Mouse (Mus musculus): Measurements from ENCODE around the gene Cacna1c. TPM values are rescaled to one million over a fixed set of nuclear protein-coding genes. Genes with fewer than 3 reads are reported as not detected.
A peak's percentile ranks its signal among the peaks of the same experiment; 100 is the strongest.

The Cacna1c gene
- polyA plus RNA-seq, 1 experiment from 2014 or later = 0.64 TPM

DNA sequence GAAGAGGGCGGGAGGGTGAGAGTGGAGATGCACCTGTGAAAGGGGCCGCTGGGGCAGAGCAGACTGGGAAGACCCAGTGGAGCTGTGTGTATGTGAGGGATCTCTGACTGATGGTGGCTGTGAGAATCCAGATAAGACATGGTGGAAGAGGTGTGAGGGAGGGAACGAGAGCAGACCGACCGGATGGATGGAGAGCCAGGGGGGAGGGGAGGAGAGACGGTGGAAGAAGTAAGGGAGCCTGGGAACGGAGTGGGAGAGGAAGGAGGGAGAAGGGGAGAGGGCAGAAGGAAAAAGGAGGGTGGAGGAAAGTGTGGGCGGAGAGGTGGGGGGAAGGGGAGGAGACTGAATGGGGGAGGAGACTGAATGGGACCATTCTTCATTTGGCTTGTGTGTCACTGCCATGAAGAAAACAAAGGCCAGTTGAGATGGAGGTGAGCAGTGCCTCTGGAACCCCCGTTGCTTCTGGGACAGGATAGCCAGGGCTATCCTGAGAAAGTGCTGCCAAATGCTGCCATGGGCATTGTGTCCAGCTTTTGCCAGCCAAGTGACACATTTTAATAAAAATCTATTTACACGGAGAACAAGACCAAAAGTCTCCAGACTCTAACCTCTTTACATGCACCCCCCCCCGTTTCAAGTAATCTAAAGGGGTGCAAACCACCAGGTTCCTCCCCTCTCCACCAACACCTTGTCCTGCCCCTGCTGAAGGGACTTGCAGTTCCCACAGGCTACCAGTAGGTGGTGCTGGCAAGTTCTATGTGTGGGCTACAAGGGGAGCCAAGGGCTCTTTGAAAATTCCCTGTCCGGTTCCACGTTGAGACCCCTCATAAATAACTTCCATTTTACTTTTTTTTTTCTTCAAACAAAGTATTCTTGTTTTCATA lies 273.6 kb downstream of the Cacna1c start:
- Histone ChIP-seq H3K9ac (no peak overlapping the region), H3K4me3 (no peak overlapping the region), H3K27ac (no peak overlapping the region), H3K4me2 (peak overlapping the region; percentile 10; the same call in 1 of the 2 replicates), H3K4me1 (peaks cover 6% of the 10 kb centered on the region), H3K27me3 (replicated peaks) (peaks cover 31% of the 10 kb centered on the region; the same call in 1 of the 2 replicates), H3K9me3 (replicated peaks) (no peaks in the 10 kb centered on the region), H3K36me3 (no peaks in the 10 kb centered on the region)
- WGBS (ENCODE audit: insufficient replicate concordance) = 20% methylated on average over 13 of the region's 13 CpGs
- 0 out of 2 replicates have a peak, but pooled peaks have one; percentile 30 for ATAC-seq

DNA sequence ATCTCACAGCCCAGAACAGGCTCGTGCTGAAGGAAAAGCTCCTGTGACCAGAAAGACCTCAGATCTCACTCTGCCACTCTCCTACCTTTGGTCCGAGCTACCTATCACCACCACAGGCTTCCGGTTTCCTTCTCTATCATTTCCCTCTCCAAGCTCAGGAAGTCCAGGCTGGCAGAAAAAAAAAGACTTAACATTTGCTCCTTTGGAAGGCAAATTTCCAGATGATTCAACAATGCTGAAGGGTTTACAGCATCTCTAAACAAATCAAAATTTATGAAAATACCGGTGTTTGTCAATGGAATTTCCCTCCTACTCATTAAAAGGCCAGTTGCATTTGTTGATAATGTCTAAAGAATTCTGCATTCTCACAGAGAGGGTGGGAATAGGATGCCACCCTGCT lies 288.0 kb downstream of the Cacna1c start:
- WGBS (ENCODE audit: insufficient replicate concordance) = 50% methylated on average over 4 of the region's 4 CpGs
- Histone ChIP-seq H3K27ac (no peak overlapping the region), H3K4me2 (no peak overlapping the region), H3K36me3 (no peaks in the 10 kb centered on the region), H3K9me3 (replicated peaks) (no peaks in the 10 kb centered on the region), H3K4me1 (no peaks in the 10 kb centered on the region), H3K27me3 (replicated peaks) (no peaks in the 10 kb centered on the region), H3K4me3 (no peak overlapping the region), H3K9ac (no peak overlapping the region)
- ATAC-seq = no peak

DNA sequence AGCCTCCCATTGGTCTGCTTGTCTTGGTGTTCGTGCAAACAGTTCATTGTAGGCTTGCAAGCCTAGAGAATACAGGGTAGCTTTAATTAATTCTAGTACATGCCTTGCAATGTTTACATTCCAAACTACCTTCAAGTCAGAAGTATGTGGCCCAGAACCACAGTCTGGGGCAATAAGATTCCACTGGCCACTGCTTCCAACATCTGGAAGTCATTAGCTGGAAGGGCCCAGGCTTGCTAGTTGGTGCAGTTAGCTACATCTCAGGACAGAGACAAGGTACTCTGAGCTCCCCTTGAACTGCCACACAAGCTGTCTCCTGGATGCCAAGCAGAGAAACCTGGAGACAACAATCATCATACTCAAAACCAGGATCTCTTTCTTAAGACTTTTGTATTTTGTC lies 288.5 kb downstream of the Cacna1c start:
- Histone ChIP-seq H3K9me3 (replicated peaks) (no peaks in the 10 kb centered on the region), H3K27me3 (replicated peaks) (no peaks in the 10 kb centered on the region), H3K4me2 (no peak overlapping the region), H3K4me3 (no peak overlapping the region), H3K4me1 (no peaks in the 10 kb centered on the region), H3K36me3 (no peaks in the 10 kb centered on the region), H3K27ac (no peak overlapping the region), H3K9ac (no peak overlapping the region)
- no peak for ATAC-seq
- WGBS (ENCODE audit: insufficient replicate concordance) = 15% methylated on average over 1 of the region's 1 CpGs

- no peaks in the 10 kb centered on the region for H3K4me1 ChIP-seq
- H3K9me3 ChIP-seq (replicated peaks) = no peaks in the 10 kb centered on the region
- H3K36me3 ChIP-seq = no peaks in the 10 kb centered on the region
- H3K4me3 ChIP-seq = no peak overlapping the region
- H3K9ac ChIP-seq = no peak overlapping the region
- no peak overlapping the region for H3K27ac ChIP-seq
- no peak overlapping the region for H3K4me2 ChIP-seq
- WGBS (ENCODE audit: insufficient replicate concordance) = 73% methylated on average over 5 of the region's 5 CpGs
- H3K27me3 ChIP-seq (replicated peaks) = no peaks in the 10 kb centered on the region
- no peak for ATAC-seq
These were observed 289.3 kb downstream of the Cacna1c start for GRCm38 (mm10) chr6:118906878-118907277.

DNA sequence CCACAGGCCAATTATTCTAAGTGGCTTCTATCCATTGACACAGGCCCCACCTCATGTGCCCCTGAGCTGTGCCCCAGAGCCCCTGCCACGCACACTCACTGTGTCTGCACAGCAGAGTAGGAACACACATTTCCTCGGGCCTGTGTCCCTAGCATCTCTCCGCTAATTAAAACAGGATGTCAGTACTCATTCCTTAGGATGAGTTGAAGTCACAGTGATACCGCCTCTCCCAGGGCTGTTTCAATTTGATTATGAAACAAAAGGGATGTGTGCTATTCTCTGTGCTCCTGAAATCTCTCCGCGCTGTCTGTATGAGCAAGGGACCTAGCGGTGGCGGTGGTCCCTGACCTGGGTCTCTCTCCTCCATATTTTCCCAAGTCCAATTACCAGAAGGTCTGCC lies 296.5 kb downstream of the Cacna1c start:
- H3K9ac ChIP-seq = no peak overlapping the region
- no peak overlapping the region for H3K27ac ChIP-seq
- WGBS (ENCODE audit: insufficient replicate concordance) = 77% methylated on average over 8 of the region's 8 CpGs
- ATAC-seq = no peak
- H3K9me3 ChIP-seq (replicated peaks) = no peaks in the 10 kb centered on the region
- no peak overlapping the region for H3K4me3 ChIP-seq
- no peaks in the 10 kb centered on the region for H3K36me3 ChIP-seq
- H3K27me3 ChIP-seq (replicated peaks) = peaks cover 8% of the 10 kb centered on the region; the same call in 1 of the 2 replicates
- H3K4me1 ChIP-seq = no peaks in the 10 kb centered on the region
- no peak overlapping the region for H3K4me2 ChIP-seq

DNA sequence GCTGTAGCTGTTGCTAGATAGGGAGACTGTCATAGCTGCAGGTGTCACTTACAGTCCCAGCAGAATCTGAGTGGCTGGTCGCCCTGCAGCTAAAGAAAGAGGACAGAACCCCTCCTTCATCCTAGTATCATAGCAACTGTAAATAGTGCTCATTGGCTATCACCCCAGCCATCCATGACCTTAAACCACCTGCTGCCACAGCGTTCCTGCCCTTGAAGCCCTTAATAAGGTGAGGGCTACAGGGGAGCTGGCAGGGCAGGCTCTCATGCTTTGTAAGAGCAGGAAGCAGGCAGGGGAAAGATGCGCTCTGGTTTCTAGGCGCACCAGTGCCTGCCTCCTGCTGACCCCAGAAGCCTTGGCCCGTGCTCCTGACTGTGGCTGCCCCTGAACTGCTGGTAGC lies 299.1 kb downstream of the Cacna1c start:
- Histone ChIP-seq H3K27me3 (replicated peaks) (peaks cover 8% of the 10 kb centered on the region; the same call in 1 of the 2 replicates), H3K4me2 (no peak overlapping the region), H3K9ac (no peak overlapping the region), H3K4me1 (no peaks in the 10 kb centered on the region), H3K9me3 (replicated peaks) (no peaks in the 10 kb centered on the region), H3K36me3 (no peaks in the 10 kb centered on the region), H3K27ac (no peak overlapping the region), H3K4me3 (no peak overlapping the region)
- ATAC-seq = no peak
- 56% methylated on average over 5 of the region's 5 CpGs for WGBS (ENCODE audit: insufficient replicate concordance)

GRCm38 (mm10) chr6:118894043-118894442 lies 302.2 kb downstream of the Cacna1c start:
- WGBS (ENCODE audit: insufficient replicate concordance) = 70% methylated on average over 6 of the region's 6 CpGs

DNA sequence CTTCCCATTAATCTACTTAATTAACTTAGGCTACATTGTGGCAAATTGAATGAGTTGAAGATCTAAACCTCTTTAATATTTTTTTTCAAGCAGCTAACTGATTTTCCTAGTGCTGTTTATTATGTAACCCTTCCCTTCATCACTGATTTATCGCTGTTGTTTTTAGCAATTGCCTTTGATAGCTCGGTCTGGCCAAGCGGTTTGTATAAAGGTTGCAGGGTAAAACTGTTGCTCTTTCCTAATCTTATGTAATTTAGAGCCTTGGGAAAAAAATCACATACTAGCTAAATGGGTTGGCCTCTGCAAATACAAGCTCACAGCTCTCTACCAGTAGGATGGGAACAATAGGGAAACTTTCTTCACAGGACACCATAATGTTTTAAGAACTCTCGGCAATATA lies 306.8 kb downstream of the Cacna1c start:
- Histone ChIP-seq H3K4me2 (no peak overlapping the region), H3K36me3 (no peaks in the 10 kb centered on the region), H3K9me3 (replicated peaks) (no peaks in the 10 kb centered on the region), H3K27me3 (replicated peaks) (peaks cover 9% of the 10 kb centered on the region), H3K27ac (no peak overlapping the region), H3K4me1 (no peaks in the 10 kb centered on the region), H3K9ac (no peak overlapping the region), H3K4me3 (no peak overlapping the region)
- 71% methylated on average over 4 of the region's 4 CpGs for WGBS (ENCODE audit: insufficient replicate concordance)
- ATAC-seq = no peak

More at GRCm38 (mm10) chr6:118894043-118894442, 302.2 kb downstream of the Cacna1c start:
- Histone ChIP-seq H3K27me3 (replicated peaks) (peaks cover 8% of the 10 kb centered on the region; the same call in 1 of the 2 replicates), H3K4me1 (no peaks in the 10 kb centered on the region), H3K9ac (no peak overlapping the region), H3K4me2 (no peak overlapping the region), H3K9me3 (replicated peaks) (no peaks in the 10 kb centered on the region), H3K36me3 (no peaks in the 10 kb centered on the region), H3K4me3 (no peak overlapping the region), H3K27ac (no peak overlapping the region)
- no peak for ATAC-seq

GRCm38 (mm10) chr6:118887032-118887431 lies 309.2 kb downstream of the Cacna1c start:
- no peak for ATAC-seq
- WGBS (ENCODE audit: insufficient replicate concordance) = 54% methylated on average over 8 of the region's 8 CpGs
- no peaks in the 10 kb centered on the region for H3K4me1 ChIP-seq

GRCm38 (mm10) chr6:118884961-118885360 lies 311.3 kb downstream of the Cacna1c start:
- H3K4me2 ChIP-seq = no peak overlapping the region
- 47% methylated on average over 1 of the region's 1 CpGs for WGBS (ENCODE audit: insufficient replicate concordance)
- H3K4me1 ChIP-seq = no peaks in the 10 kb centered on the region
- no peaks in the 10 kb centered on the region for H3K9me3 ChIP-seq (replicated peaks)
- H3K36me3 ChIP-seq = no peaks in the 10 kb centered on the region
- no peak overlapping the region for H3K4me3 ChIP-seq
- no peak for ATAC-seq
- peaks cover 9% of the 10 kb centered on the region for H3K27me3 ChIP-seq (replicated peaks)
- H3K27ac ChIP-seq = no peak overlapping the region
- H3K9ac ChIP-seq = no peak overlapping the region

More at GRCm38 (mm10) chr6:118887032-118887431, 309.2 kb downstream of the Cacna1c start:
- H3K27me3 ChIP-seq (replicated peaks) = peaks cover 9% of the 10 kb centered on the region
- H3K9ac ChIP-seq = no peak overlapping the region
- H3K4me3 ChIP-seq = no peak overlapping the region
- no peaks in the 10 kb centered on the region for H3K36me3 ChIP-seq
- H3K9me3 ChIP-seq (replicated peaks) = no peaks in the 10 kb centered on the region
- H3K4me2 ChIP-seq = no peak overlapping the region
- no peak overlapping the region for H3K27ac ChIP-seq

DNA sequence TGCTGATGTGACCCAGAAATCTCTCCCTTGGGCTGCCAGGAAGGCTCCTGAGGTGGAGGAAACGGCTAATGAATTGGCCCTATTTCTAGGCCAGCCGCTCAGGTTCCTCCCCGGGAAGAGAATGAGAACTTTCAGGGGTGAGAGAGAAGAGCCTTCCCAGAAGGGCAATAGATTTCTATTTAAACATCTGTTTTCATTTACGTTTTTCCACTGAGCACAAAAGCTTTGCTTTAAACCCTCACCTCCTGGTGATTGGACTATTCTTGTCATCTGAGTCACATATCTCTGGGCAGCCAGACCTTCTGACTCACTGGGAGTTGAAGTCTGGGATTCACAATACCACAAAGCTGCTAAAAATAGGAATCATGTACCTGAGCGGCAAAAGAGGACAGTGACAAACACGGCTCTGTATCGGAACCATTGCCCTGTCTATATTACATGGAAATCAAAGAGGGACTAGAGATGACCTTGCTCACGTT lies 312.1 kb downstream of the Cacna1c start:
- peaks cover 9% of the 10 kb centered on the region for H3K27me3 ChIP-seq (replicated peaks)
- 62% methylated on average over 8 of the region's 8 CpGs for WGBS (ENCODE audit: insufficient replicate concordance)
- H3K27ac ChIP-seq = no peak overlapping the region
- H3K4me2 ChIP-seq = no peak overlapping the region
- H3K9ac ChIP-seq = no peak overlapping the region
- H3K36me3 ChIP-seq = no peaks in the 10 kb centered on the region
- no peaks in the 10 kb centered on the region for H3K4me1 ChIP-seq
- H3K9me3 ChIP-seq (replicated peaks) = no peaks in the 10 kb centered on the region
- H3K4me3 ChIP-seq = no peak overlapping the region
- ATAC-seq = no peak

GRCm38 (mm10) chr6:118876204-118876603 lies 320.0 kb downstream of the Cacna1c start:
- H3K9me3 ChIP-seq (replicated peaks) = no peaks in the 10 kb centered on the region

More at GRCm38 (mm10) chr6:118876204-118876603, 320.0 kb downstream of the Cacna1c start:
- no peak for ATAC-seq
- 60% methylated on average over 2 of the region's 2 CpGs for WGBS (ENCODE audit: insufficient replicate concordance)
- no peak overlapping the region for H3K4me2 ChIP-seq
- no peak overlapping the region for H3K27ac ChIP-seq
- no peaks in the 10 kb centered on the region for H3K4me1 ChIP-seq
- 0 out of 2 replicates have a peak, but pooled peaks cover 4% of the 10 kb centered on the region for H3K27me3 ChIP-seq (replicated peaks)
- no peak overlapping the region for H3K4me3 ChIP-seq
- H3K36me3 ChIP-seq = no peaks in the 10 kb centered on the region
- H3K9ac ChIP-seq = no peak overlapping the region

All from liver, embryonic 12.5 days (tissue).